24 mouse cellular contexts compared by ENCODE assay signal in genomic region chr11:119710822-119711221, GRCm38 (mm10).
DNase-seq lines count a peak whose midpoint lies in the region; ATAC-seq lines count a peak whose summit lies in the region.
"Had no signal": no experiment of that assay in that cellular context is flagged by ENCODE, and none has a peak within 500 bp of the region (broad histone marks: within the 10 kb centered on the region; RNA-seq: fewer than 3 reads in every experiment).

No protein-coding gene starts in this region.

- ATAC-seq in heart, embryonic 12.5 days (ENCODE audit: insufficient number of reproducible peaks, low FRiP score), result no peak
- peak; percentile 71 for ATAC-seq in granulocyte monocyte progenitor cell, adult 5-6 weeks (replicated peaks; ENCODE audit: poor library complexity, severe bottlenecking)
- peak; percentile 64 for ATAC-seq in megakaryocyte progenitor cell, adult 5-6 weeks (replicated peaks; ENCODE audit: poor library complexity)
- ATAC-seq: forebrain, postnatal 0 days; liver, embryonic 12.5 days; Patski had no signal

- H3K27me3 ChIP-seq in heart, embryonic 10.5 days (ENCODE audit: insufficient read depth, poor library complexity, severe bottlenecking), result no peaks in the 10 kb centered on the region
- no peaks in the 10 kb centered on the region for H3K27me3 ChIP-seq in heart, embryonic 12.5 days (replicated peaks)
- H3K27me3 ChIP-seq: embryonic facial prominence, embryonic 13.5 days; limb, embryonic 13.5 days; liver, embryonic 12.5 days; midbrain, embryonic 12.5 days; Patski had no signal

- no peaks in the 10 kb centered on the region for H3K9me3 ChIP-seq in heart, embryonic 10.5 days
- H3K9me3 ChIP-seq in heart, embryonic 12.5 days (replicated peaks), result 0 out of 2 replicates have a peak, but pooled peaks cover 2% of the 10 kb centered on the region
- H3K9me3 ChIP-seq: embryonic facial prominence, embryonic 13.5 days; limb, embryonic 13.5 days; liver, embryonic 12.5 days; midbrain, embryonic 12.5 days had no signal

- H3K36me3 ChIP-seq in heart, embryonic 10.5 days, result no peaks in the 10 kb centered on the region
- no peaks in the 10 kb centered on the region for H3K36me3 ChIP-seq in heart, embryonic 12.5 days
- H3K36me3 ChIP-seq: embryonic facial prominence, embryonic 13.5 days; limb, embryonic 13.5 days; liver, embryonic 12.5 days; midbrain, embryonic 12.5 days had no signal

- no peak overlapping the region for H3K4me2 ChIP-seq in heart, embryonic 12.5 days
- H3K4me2 ChIP-seq: embryonic facial prominence, embryonic 13.5 days; heart, embryonic 11.5 days; hindbrain, embryonic 14.5 days; limb, embryonic 13.5 days; liver, embryonic 12.5 days; midbrain, embryonic 12.5 days had no signal

- no peak overlapping the region for H3K4me3 ChIP-seq in heart, embryonic 10.5 days
- no peak overlapping the region for H3K4me3 ChIP-seq in heart, embryonic 12.5 days
- H3K4me3 ChIP-seq: embryonic facial prominence, embryonic 13.5 days; erythroblast, embryonic 14.5 days; limb, embryonic 13.5 days; liver, embryonic 12.5 days; midbrain, embryonic 12.5 days had no signal

- WGBS in heart, embryonic 10.5 days, result 88% methylated on average over 5 of the region's 5 CpGs
- WGBS in heart, embryonic 12.5 days, result 84% methylated on average over 5 of the region's 5 CpGs

- no peak overlapping the region for H3K27ac ChIP-seq in heart, embryonic 10.5 days
- no peak overlapping the region for H3K27ac ChIP-seq in heart, embryonic 12.5 days (ENCODE audit: poor library complexity, severe bottlenecking)
- H3K27ac ChIP-seq: embryonic facial prominence, embryonic 13.5 days; hindbrain, embryonic 14.5 days; limb, embryonic 13.5 days; liver, embryonic 12.5 days; midbrain, embryonic 12.5 days had no signal

- peaks cover 40% of the 10 kb centered on the region for H3K4me1 ChIP-seq in heart, embryonic 10.5 days
- H3K4me1 ChIP-seq in heart, embryonic 12.5 days (replicated peaks), result peaks cover 42% of the 10 kb centered on the region

- DNase-seq in heart, embryonic 10.5 days (ENCODE audit: low spot score), result peak; percentile 69
- peak; percentile 37 for DNase-seq in layer of hippocampus, adult 9-11 months
- DNase-seq in layer of hippocampus, adult 11-12 months (ENCODE audit: low spot score), result no peak
- DNase-seq in right cerebral cortex, postnatal 4 days, result no peak
- DNase-seq in kidney, adult 11 months, result no peak
- DNase-seq: adrenal gland, adult 2 months; cerebellum, adult 18-20 months; cerebellum, postnatal 25 days; embryo, embryonic 11 days; forebrain, postnatal 0 days; kidney, adult 8-10 months; kidney, postnatal 14 days; lung, adult 18-20 months had no signal

- H3K9ac ChIP-seq in heart, embryonic 12.5 days, result no peak overlapping the region
- H3K9ac ChIP-seq: embryonic facial prominence, embryonic 13.5 days; forebrain, postnatal 0 days; hindbrain, embryonic 14.5 days; limb, embryonic 13.5 days; liver, embryonic 12.5 days; midbrain, embryonic 12.5 days had no signal

Comparison
In these comparisons a context has a peak if more than half of its experiments do, and no peak if none do; other contexts are left out.
1. DNase-seq: peak in heart, embryonic 10.5 days (single experiment) and layer of hippocampus, adult 9-11 months (single experiment); none in layer of hippocampus, adult 11-12 months (single experiment), right cerebral cortex, postnatal 4 days (single experiment) and kidney, adult 11 months (single experiment).